Mouse (Mus musculus): ENCODE measurements around the gene Gm14408. TPM values are rescaled to one million over a fixed set of nuclear protein-coding genes. Genes with fewer than 3 reads are reported as not detected.
"Not testable (repeated sequence)": the region's sequence is repeated elsewhere in the genome, so short reads cannot be mapped to it uniquely, and the experiment has no call there.

Gm14408 gene
- not detected in 2 replicates for polyA plus RNA-seq (2012)

- H3K27me3 ChIP-seq (ENCODE audit: control insufficient read depth); H3K4me3 ChIP-seq (replicated peaks); H3K9me3 ChIP-seq (ENCODE audit: control insufficient read depth, low read length); H3K36me3 ChIP-seq (ENCODE audit: control insufficient read depth); H3K4me1 ChIP-seq (ENCODE audit: control insufficient read depth): not testable (repeated sequence)
Measured at GRCm38 (mm10) chr2:176830840-176831239, at the start of gene Gm14408. Gm14408 (plus strand) TSS chr2:176831140.

GRCm38 (mm10) chr2:176798312-176798711 lies 32.6 kb upstream of the Gm14408 start, which contains the start of gene Gm14295:
Gm14295 (plus strand) TSS chr2:176798612.
- not testable (repeated sequence) for H3K4me1 ChIP-seq (ENCODE audit: control insufficient read depth); H3K27me3 ChIP-seq (ENCODE audit: control insufficient read depth); H3K9me3 ChIP-seq (ENCODE audit: control insufficient read depth, low read length); H3K36me3 ChIP-seq (ENCODE audit: control insufficient read depth); H3K4me3 ChIP-seq (replicated peaks)

GRCm38 (mm10) chr2:176798785-176799184 lies 32.2 kb upstream of the Gm14408 start:
- H3K9me3 ChIP-seq (ENCODE audit: control insufficient read depth, low read length); H3K36me3 ChIP-seq (ENCODE audit: control insufficient read depth); H3K4me1 ChIP-seq (ENCODE audit: control insufficient read depth); H3K27me3 ChIP-seq (ENCODE audit: control insufficient read depth); H3K4me3 ChIP-seq (replicated peaks): not testable (repeated sequence)

Other genes starting within 250 kb of the Gm14408 start
- 0.04 TPM in 1 of 2 replicates, not detected in the other for gene Gm14308, start 194.8 kb upstream of the Gm14408 start, polyA plus RNA-seq (2012)
- gene Zfp973, start 160.6 kb upstream of the Gm14408 start, polyA plus RNA-seq (2012): not detected in 2 replicates
- gene Gm14305, start 122.8 kb upstream of the Gm14408 start, polyA plus RNA-seq (2012): 0.03 and 0.07 TPM in 2 replicates
- not detected in 2 replicates for gene Gm14295, start 32.5 kb upstream of the Gm14408 start, polyA plus RNA-seq (2012)
- 0.01 TPM in 1 of 2 replicates, not detected in the other for gene Gm14296, start 96.7 kb downstream of the Gm14408 start, polyA plus RNA-seq (2012)
- not detected in 2 replicates for gene Gm14419, start 169.8 kb downstream of the Gm14408 start, polyA plus RNA-seq (2012)
- gene Gm14401, start 243.2 kb downstream of the Gm14408 start, polyA plus RNA-seq (2012): not detected in 2 replicates